Mouse (Mus musculus) kidney, postnatal 0 days (tissue): ENCODE data around the gene Tmod4. TPM values are rescaled to one million over a fixed set of nuclear protein-coding genes. Genes with fewer than 3 reads are reported as not detected.

Experiments
- ATAC-seq: fragments of 200-750 bp; cut with Nextera tagmentation; replicated peaks from 2 replicates; pipeline ENCODE4 v1.8.0; 2017; ENCODE audit warnings: low read depth, moderate number of reproducible peaks, moderate TSS enrichment, moderate library complexity; ENCODE audit not compliant: low FRiP score
- DNase-seq: peaks from one replicate; pipeline ENCODE4 v3.0.0-alpha.2; 2016; ENCODE audit warnings: low spot score
- H3K27ac ChIP-seq: fragments of 300-500 bp; sonication (generic); 2 replicates; pipeline ENCODE4 v1.5.1; 2014; ENCODE audit warnings: mild to moderate bottlenecking
- H3K27me3 ChIP-seq: fragments of 300-500 bp; sonication (generic); 2 replicates; pipeline ENCODE4 v1.6.1; 2014; ENCODE audit warnings: low read length, mixed read lengths; ENCODE audit not compliant: insufficient read depth
- H3K36me3 ChIP-seq: fragments of 300-500 bp; sonication (generic); 2 replicates; pipeline ENCODE4 v1.6.1; 2014; ENCODE audit warnings: low read length, mixed read lengths; ENCODE audit not compliant: insufficient read depth
- H3K4me1 ChIP-seq: fragments of 300-500 bp; sonication (generic); replicated peaks from 2 replicates; pipeline ENCODE4 v1.6.1; 2014; ENCODE audit warnings: antibody characterized with exemption, low read length, mixed read lengths; ENCODE audit not compliant: insufficient read depth
- H3K4me2 ChIP-seq: fragments of 300-500 bp; sonication (generic); 2 replicates; pipeline ENCODE4 v1.6.1; 2014; ENCODE audit warnings: mild to moderate bottlenecking, low read length, moderate library complexity, mixed read lengths
- H3K4me3 ChIP-seq: fragments of 300-500 bp; sonication (generic); replicated peaks from 2 replicates; pipeline ENCODE4 v1.5.1; 2014; ENCODE audit warnings: low read depth, low read length
- H3K9ac ChIP-seq: fragments of 300-500 bp; sonication (generic); 2 replicates; pipeline ENCODE4 v1.6.1; 2014; ENCODE audit warnings: low read depth, low read length
- H3K9me3 ChIP-seq: fragments of 300-500 bp; sonication (generic); replicated peaks from 2 replicates; pipeline ENCODE4 v1.6.1; 2016; ENCODE audit warnings: low read length, inconsistent platforms, mixed read lengths
- CTCF ChIP-seq: IDR thresholded peaks from 2 replicates; pipeline ENCODE4 v1.5.1; 2016; ENCODE audit warnings: antibody characterized with exemption, low read depth, mild to moderate bottlenecking, moderate library complexity
- WGBS: fragments of 180-500 bp; shearing (Covaris S2); extraction: QIAGEN DNeasy Blood & Tissue Kit; methylation state at CpG from one replicate; pipeline ENCODE4 v1.1.7; 2014; 5-methylcytosine and 5-hydroxymethylcytosine counted together
- polyA plus RNA-seq: library from polyadenylated mRNA; unstranded; fragments of >200 nt; fragmentation: Nextera tagmentation; extraction: Ambion mirVana; gene quantifications from 2 replicates; pipeline ENCODE4 v1.2.1, GENCODE M21; 2015

Gene Tmod4
- polyA plus RNA-seq, 1 experiment from 2014 or later = 0.83 TPM

- Histone ChIP-seq H3K36me3 (no peaks in the 10 kb centered on the region), H3K27ac (no peak overlapping the region), H3K4me3 (no peak overlapping the region), H3K9me3 (no peaks in the 10 kb centered on the region), H3K9ac (no peak overlapping the region), H3K4me1 (peaks cover 12% of the 10 kb centered on the region; the same call in 1 of the 2 replicates), H3K27me3 (no peaks in the 10 kb centered on the region), H3K4me2 (no peak overlapping the region)
- TF ChIP-seq CTCF = no peak
- ATAC-seq (no peak), DNase-seq (no peak)
- WGBS = 81% methylated on average over 5 of the region's 5 CpGs
Measured at GRCm38 (mm10) chr3:95164256-95164550, 39.9 kb downstream of the Tmod4 start.

- TF ChIP-seq CTCF = no peak
- no peaks in the 10 kb centered on the region for H3K27me3 ChIP-seq
- 88% methylated on average over 5 of the region's 5 CpGs for WGBS
- H3K27ac ChIP-seq = no peak overlapping the region
- DNase-seq (no peak), ATAC-seq (no peak)
- no peak overlapping the region for H3K9ac ChIP-seq
- H3K4me2 ChIP-seq = no peak overlapping the region
- H3K9me3 ChIP-seq = no peaks in the 10 kb centered on the region
- H3K4me1 ChIP-seq = peaks cover 12% of the 10 kb centered on the region; the same call in 1 of the 2 replicates
- H3K36me3 ChIP-seq = 0 out of 2 replicates have a peak, but pooled peaks cover 6% of the 10 kb centered on the region
- no peak overlapping the region for H3K4me3 ChIP-seq
Measured at GRCm38 (mm10) chr3:95164840-95165239, 40.6 kb downstream of the Tmod4 start.

- ATAC-seq (no peak), DNase-seq (no peak)
- Histone ChIP-seq H3K36me3 (0 out of 2 replicates have a peak, but pooled peaks cover 14% of the 10 kb centered on the region), H3K27me3 (peaks cover 16% of the 10 kb centered on the region), H3K9ac (no peak overlapping the region), H3K4me3 (no peak overlapping the region), H3K4me2 (no peak overlapping the region), H3K27ac (no peak overlapping the region), H3K4me1 (no peaks in the 10 kb centered on the region; the same call in 1 of the 2 replicates), H3K9me3 (no peaks in the 10 kb centered on the region)
- WGBS = 88% methylated on average over 10 of the region's 10 CpGs
- no peak for TF ChIP-seq CTCF
Measured at GRCm38 (mm10) chr3:95169996-95170395, 45.7 kb downstream of the Tmod4 start.

GRCm38 (mm10) chr3:95171105-95171504 lies 46.8 kb downstream of the Tmod4 start:
- DNase-seq (no peak), ATAC-seq (no peak)
- 61% methylated on average over 6 of the region's 6 CpGs for WGBS
- no peaks in the 10 kb centered on the region for H3K9me3 ChIP-seq
- H3K4me1 ChIP-seq = no peaks in the 10 kb centered on the region; the same call in 1 of the 2 replicates
- no peak for TF ChIP-seq CTCF
- peaks cover 16% of the 10 kb centered on the region for H3K27me3 ChIP-seq
- no peak overlapping the region for H3K4me3 ChIP-seq
- no peak overlapping the region for H3K9ac ChIP-seq
- no peak overlapping the region for H3K27ac ChIP-seq
- no peak overlapping the region for H3K4me2 ChIP-seq
- H3K36me3 ChIP-seq = 0 out of 2 replicates have a peak, but pooled peaks cover 14% of the 10 kb centered on the region

- H3K36me3 ChIP-seq = 0 out of 2 replicates have a peak, but pooled peaks cover 14% of the 10 kb centered on the region
- 26% methylated on average over 73 of the region's 84 CpGs for WGBS
- peak overlapping the region; percentile 52 for H3K9ac ChIP-seq
- peak; percentile 16; the same call in 1 of the 2 replicates for TF ChIP-seq CTCF
- H3K27ac ChIP-seq = no peak overlapping the region
- H3K9me3 ChIP-seq = no peaks in the 10 kb centered on the region
- H3K4me1 ChIP-seq = no peaks in the 10 kb centered on the region; the same call in 1 of the 2 replicates
- peak overlapping the region; percentile 39 for H3K4me3 ChIP-seq
- peaks cover 16% of the 10 kb centered on the region for H3K27me3 ChIP-seq
- DNase-seq (no peak), ATAC-seq (peak; percentile 38)
- H3K4me2 ChIP-seq = peak overlapping the region; percentile 79
Measured at GRCm38 (mm10) chr3:95172526-95173255, 48.4 kb downstream of the Tmod4 start.

GRCm38 (mm10) chr3:95173256-95173949 lies 49.1 kb downstream of the Tmod4 start:
- H3K4me1 ChIP-seq = no peaks in the 10 kb centered on the region; the same call in 1 of the 2 replicates
- TF ChIP-seq CTCF = no peak
- 3% methylated on average over 54 of the region's 58 CpGs for WGBS
- peak overlapping the region; percentile 39 for H3K4me3 ChIP-seq
- H3K9ac ChIP-seq = peak overlapping the region; percentile 57
- 0 out of 2 replicates have a peak, but pooled peaks cover 14% of the 10 kb centered on the region for H3K36me3 ChIP-seq
- ATAC-seq = peak; percentile 29
- peaks cover 16% of the 10 kb centered on the region for H3K27me3 ChIP-seq
- H3K9me3 ChIP-seq = no peaks in the 10 kb centered on the region
- DNase-seq = peak; percentile 36
- peak overlapping the region; percentile 79 for H3K4me2 ChIP-seq
- no peak overlapping the region for H3K27ac ChIP-seq
